Mouse (Mus musculus) urinary bladder, postnatal 14 days (tissue): ENCODE measurements around the gene Gm3417.
"Not testable (repeated sequence)": the region's sequence is repeated elsewhere in the genome, so short reads cannot be mapped to it uniquely, and the experiment has no call there.

Experiments
- DNase-seq: peaks from one replicate; pipeline ENCODE4 v3.0.0; 2021; ENCODE audit warnings: low spot score

Gene Gm3417

DNA sequence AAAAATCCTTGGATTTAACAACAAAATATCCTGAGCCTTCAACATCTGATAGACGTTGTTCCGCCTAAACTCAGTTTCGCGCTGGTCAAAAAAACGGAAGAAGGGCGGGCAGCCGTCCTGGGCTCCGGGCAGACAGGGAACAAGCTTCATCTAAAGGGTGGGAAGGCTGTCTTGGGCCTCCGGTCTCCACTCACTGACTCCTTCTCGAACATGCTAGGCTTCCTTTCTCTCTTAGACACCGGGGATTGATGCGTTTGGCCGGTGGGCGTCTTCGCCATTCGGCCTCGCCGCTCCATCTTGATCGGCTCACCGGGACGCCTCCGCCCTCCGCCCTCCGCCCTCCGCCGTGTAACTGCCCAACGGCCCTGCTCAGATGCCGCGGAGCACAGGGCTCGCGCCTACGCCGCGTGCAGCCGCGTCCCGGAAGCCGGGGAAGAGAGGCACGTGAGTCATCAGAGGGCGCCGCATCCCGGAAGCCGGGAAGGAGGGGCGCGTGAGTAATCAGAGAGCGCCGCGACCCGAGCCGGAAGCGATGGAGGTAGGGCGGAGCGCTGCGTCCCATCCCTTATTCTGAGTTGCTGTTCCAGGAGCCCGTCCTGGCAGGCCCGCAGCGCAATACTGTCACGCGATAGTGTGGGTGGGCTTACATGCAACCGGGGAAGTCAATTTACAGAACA, at the start of gene Gm3417, which contains the start of gene 9030025P20Rik:
Gm3417 (minus strand) TSS at position 429 of the 677 bp plus-strand sequence.
9030025P20Rik (plus strand) TSS at position 107 of the 677 bp plus-strand sequence.
- not testable (repeated sequence) for DNase-seq

DNA sequence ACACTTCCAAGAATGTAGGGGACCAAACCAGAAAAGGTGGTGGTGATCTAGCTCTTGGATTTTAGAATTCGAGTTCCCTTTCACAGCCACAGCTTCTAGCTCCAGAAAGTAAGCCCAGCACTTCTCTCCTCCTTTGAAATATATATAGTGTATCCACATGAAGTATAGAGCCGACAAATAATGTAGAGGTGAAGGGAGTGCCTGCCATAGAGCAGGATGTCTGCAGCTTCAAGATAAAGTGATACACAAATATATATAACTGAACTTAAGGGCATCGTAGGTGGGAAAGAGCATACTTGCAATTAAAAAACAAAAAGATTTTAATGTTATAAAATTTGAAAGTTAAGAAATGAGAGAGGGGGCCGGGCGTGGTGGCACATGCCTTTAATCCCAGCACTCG, 46.9 kb upstream of the Gm3417 start:
- not testable (repeated sequence) for DNase-seq

DNA sequence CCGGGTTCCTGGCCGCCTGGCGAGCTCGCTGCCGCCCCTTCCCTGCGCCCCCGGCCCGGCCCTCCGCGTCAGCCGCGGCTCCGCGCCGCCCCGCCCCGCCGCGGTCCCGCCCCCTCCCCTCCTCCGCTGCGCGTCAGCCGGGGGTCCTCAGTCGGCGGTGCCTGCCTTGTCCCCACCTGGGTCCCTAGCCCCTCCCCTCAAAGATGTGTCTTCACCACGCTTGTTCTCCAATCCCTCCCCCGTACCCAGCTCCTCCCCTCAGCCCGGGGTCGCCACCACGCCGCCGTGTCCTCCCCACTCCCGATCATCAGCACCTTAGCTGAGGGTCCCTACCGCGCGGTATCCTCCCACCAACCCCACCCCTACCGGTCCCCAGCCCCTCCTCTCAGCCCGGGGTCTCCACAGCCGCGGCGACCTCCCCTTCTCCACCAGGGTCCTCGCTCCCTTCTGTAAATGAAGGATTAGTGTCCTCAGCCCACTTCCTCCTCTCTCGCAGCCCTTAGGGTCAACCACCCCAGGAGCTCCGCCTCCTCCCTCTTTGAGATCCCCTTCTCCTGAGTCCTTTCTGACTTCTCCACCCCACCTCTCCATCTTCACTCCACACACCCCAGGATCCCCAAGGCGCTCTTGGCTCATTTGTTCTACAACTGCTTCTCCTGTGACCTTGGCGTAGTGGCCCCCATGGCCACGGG, 46.1 kb upstream of the Gm3417 start:
- not testable (repeated sequence) for DNase-seq

DNA sequence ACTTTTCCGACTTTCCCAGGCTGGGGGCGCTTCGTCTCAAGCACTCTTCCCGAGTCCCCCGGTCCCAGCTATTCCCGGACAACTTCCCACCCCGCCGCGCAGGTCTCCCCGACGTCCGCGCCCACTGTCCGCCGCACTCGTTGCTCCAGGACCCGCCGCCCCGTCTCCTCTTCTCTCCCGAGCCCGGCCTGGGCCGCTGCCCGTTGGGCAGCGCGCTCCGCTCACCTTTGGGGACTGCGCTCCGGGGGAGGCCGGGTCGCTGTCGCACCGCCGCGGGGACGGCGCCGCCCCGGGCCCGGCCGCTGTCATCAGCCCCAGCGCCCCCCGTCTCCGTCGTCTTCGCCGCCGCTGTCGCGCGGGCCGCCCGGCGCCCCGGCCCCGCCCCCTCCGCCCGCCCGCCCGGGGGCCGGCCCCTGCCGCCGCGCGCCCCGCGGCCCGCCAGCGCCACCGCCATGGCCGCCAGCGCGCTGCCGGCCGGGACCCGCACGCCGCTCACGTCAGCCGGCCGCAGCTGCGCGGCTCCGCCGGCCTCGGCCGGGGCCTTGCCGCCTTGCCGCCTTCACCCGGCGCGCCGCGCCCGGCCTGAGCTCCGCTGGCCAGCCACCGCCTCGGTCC, 45.4 kb upstream of the Gm3417 start:
- not testable (repeated sequence) for DNase-seq

DNA sequence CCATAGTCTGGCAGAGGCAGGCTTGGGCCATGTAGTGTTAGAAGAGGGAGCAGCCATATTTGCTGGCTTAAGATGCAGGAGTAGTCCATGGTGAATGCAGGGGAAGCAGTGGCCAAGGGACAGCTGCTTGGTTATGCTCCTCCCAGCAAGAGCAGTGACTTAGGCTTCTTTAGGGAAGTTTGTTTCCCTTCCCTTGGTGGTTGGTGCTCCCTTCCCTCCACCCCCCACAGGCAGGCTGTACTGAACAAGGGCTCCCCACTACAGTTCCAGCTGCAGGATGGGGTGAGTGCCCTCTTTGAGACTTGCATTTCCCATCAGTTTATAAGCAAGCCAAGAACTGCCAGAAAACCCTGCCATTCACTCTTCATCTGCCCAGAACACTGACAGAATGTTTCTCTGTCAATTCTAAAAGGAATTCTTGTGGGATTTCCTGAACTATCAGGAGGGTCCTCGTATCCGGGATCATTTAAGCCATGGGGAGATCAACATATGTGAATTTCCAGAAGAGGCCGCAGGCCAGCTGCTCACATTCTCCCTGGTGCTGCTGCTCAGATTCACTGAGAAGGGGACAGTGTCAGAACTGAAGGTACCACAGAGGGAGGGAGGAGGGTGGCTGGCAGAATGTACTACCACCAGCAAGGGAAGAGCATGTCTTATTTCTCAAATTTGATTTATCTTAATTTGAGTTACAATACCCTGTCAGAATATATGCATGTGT, 43.1 kb upstream of the Gm3417 start:
- peak; percentile 11 for DNase-seq

DNA sequence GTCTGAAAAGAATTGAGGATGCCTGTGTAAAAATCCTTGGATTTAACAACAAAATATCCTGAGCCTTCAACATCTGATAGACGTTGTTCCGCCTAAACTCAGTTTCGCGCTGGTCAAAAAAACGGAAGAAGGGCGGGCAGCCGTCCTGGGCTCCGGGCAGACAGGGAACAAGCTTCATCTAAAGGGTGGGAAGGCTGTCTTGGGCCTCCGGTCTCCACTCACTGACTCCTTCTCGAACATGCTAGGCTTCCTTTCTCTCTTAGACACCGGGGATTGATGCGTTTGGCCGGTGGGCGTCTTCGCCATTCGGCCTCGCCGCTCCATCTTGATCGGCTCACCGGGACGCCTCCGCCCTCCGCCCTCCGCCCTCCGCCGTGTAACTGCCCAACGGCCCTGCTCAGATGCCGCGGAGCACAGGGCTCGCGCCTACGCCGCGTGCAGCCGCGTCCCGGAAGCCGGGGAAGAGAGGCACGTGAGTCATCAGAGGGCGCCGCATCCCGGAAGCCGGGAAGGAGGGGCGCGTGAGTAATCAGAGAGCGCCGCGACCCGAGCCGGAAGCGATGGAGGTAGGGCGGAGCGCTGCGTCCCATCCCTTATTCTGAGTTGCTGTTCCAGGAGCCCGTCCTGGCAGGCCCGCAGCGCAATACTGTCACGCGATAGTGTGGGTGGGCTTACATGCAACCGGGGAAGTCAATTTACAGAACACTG, 31.3 kb upstream of the Gm3417 start, which contains the start of gene Gm3435:
Gm3435 (plus strand) TSS at position 471 of the 708 bp plus-strand sequence.
- DNase-seq, result not testable (repeated sequence)

DNA sequence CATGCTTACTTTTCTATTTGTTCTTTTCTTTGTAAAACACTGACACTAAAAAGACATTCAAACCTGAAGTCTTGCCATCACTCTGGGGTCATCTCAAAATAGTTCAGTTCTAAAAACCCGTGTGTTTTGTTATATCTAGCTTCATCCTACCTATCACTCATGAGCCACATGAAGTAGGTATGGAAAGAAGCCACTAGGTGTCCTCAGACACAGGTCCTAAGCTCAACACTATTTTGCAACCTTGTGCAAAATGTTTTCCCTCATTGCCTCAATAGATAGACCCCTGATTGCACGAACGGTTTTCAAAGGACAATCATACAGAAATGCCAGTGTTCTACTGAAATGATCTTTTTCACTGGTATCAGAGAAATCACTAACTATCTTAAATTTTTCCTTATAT, 30.5 kb upstream of the Gm3417 start:
- DNase-seq, result not testable (repeated sequence)

DNA sequence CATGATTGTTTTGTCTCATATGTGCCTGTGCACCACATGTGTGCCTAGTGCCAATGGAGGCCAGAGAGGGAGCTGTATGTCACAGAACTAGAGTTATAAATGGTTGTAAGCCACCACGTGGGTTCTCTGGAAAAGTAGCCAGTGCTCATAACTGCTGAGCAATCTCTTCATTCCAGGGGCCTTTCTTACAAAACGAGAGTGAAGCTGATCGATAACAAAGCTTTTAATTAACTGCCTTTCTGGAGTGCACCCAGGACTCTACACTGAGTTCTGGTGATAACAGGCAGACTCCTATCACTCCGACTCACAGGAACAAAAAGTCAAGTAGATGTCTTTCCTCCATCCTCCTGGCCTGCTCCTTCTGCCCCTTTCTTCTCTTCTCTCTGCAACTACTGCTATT, 21.5 kb upstream of the Gm3417 start:
- not testable (repeated sequence) for DNase-seq

DNA sequence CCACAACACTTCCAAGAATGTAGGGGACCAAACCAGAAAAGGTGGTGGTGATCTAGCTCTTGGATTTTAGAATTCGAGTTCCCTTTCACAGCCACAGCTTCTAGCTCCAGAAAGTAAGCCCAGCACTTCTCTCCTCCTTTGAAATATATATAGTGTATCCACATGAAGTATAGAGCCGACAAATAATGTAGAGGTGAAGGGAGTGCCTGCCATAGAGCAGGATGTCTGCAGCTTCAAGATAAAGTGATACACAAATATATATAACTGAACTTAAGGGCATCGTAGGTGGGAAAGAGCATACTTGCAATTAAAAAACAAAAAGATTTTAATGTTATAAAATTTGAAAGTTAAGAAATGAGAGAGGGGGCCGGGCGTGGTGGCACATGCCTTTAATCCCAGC, 15.6 kb upstream of the Gm3417 start:
- not testable (repeated sequence) for DNase-seq

DNA sequence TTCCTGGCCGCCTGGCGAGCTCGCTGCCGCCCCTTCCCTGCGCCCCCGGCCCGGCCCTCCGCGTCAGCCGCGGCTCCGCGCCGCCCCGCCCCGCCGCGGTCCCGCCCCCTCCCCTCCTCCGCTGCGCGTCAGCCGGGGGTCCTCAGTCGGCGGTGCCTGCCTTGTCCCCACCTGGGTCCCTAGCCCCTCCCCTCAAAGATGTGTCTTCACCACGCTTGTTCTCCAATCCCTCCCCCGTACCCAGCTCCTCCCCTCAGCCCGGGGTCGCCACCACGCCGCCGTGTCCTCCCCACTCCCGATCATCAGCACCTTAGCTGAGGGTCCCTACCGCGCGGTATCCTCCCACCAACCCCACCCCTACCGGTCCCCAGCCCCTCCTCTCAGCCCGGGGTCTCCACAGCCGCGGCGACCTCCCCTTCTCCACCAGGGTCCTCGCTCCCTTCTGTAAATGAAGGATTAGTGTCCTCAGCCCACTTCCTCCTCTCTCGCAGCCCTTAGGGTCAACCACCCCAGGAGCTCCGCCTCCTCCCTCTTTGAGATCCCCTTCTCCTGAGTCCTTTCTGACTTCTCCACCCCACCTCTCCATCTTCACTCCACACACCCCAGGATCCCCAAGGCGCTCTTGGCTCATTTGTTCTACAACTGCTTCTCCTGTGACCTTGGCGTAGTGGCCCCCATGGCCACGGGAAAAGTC, 14.7 kb upstream of the Gm3417 start:
- DNase-seq, result not testable (repeated sequence)

DNA sequence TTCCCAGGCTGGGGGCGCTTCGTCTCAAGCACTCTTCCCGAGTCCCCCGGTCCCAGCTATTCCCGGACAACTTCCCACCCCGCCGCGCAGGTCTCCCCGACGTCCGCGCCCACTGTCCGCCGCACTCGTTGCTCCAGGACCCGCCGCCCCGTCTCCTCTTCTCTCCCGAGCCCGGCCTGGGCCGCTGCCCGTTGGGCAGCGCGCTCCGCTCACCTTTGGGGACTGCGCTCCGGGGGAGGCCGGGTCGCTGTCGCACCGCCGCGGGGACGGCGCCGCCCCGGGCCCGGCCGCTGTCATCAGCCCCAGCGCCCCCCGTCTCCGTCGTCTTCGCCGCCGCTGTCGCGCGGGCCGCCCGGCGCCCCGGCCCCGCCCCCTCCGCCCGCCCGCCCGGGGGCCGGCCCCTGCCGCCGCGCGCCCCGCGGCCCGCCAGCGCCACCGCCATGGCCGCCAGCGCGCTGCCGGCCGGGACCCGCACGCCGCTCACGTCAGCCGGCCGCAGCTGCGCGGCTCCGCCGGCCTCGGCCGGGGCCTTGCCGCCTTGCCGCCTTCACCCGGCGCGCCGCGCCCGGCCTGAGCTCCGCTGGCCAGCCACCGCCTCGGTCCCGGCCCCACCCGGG, 14.0 kb upstream of the Gm3417 start:
- DNase-seq, result not testable (repeated sequence)

DNA sequence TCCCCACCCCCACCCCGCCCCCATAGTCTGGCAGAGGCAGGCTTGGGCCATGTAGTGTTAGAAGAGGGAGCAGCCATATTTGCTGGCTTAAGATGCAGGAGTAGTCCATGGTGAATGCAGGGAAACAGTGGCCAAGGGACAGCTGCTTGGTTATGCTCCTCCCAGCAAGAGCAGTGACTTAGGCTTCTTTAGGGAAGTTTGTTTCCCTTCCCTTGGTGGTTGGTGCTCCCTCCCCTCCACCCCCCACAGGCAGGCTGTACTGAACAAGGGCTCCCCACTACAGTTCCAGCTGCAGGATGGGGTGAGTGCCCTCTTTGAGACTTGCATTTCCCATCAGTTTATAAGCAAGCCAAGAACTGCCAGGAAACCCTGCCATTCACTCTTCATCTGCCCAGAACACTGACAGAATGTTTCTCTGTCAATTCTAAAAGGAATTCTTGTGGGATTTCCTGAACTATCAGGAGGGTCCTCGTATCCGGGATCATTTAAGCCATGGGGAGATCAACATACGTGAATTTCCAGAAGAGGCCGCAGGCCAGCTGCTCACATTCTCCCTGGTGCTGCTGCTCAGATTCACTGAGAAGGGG, 11.6 kb upstream of the Gm3417 start:
- not testable (repeated sequence) for DNase-seq

DNA sequence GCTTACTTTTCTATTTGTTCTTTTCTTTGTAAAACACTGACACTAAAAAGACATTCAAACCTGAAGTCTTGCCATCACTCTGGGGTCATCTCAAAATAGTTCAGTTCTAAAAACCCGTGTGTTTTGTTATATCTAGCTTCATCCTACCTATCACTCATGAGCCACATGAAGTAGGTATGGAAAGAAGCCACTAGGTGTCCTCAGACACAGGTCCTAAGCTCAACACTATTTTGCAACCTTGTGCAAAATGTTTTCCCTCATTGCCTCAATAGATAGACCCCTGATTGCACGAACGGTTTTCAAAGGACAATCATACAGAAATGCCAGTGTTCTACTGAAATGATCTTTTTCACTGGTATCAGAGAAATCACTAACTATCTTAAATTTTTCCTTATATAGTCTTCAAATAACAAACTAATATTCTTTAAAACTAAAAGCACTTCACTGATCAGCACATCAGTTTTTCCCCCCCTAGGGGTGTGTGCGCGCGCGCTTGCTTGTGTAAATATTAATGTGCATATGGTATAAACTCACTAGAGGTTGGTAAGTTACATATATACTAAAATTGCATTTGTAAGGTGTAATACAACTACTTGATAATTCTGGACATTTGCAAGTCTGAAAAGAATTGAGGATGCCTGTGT, 750 bp downstream of the Gm3417 start:
- not testable (repeated sequence) for DNase-seq

DNA sequence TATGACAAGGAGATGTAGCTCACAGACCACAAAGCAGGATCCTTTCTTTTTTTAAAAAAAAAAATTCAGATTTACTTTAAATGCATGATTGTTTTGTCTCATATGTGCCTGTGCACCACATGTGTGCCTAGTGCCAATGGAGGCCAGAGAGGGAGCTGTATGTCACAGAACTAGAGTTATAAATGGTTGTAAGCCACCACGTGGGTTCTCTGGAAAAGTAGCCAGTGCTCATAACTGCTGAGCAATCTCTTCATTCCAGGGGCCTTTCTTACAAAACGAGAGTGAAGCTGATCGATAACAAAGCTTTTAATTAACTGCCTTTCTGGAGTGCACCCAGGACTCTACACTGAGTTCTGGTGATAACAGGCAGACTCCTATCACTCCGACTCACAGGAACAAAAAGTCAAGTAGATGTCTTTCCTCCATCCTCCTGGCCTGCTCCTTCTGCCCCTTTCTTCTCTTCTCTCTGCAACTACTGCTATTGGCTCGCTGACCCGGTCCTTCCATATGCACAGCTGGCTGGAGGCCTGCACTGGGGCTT, 10.1 kb downstream of the Gm3417 start:
- not testable (repeated sequence) for DNase-seq

DNA sequence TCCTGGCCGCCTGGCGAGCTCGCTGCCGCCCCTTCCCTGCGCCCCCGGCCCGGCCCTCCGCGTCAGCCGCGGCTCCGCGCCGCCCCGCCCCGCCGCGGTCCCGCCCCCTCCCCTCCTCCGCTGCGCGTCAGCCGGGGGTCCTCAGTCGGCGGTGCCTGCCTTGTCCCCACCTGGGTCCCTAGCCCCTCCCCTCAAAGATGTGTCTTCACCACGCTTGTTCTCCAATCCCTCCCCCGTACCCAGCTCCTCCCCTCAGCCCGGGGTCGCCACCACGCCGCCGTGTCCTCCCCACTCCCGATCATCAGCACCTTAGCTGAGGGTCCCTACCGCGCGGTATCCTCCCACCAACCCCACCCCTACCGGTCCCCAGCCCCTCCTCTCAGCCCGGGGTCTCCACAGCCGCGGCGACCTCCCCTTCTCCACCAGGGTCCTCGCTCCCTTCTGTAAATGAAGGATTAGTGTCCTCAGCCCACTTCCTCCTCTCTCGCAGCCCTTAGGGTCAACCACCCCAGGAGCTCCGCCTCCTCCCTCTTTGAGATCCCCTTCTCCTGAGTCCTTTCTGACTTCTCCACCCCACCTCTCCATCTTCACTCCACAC, 16.9 kb downstream of the Gm3417 start:
- not testable (repeated sequence) for DNase-seq

DNA sequence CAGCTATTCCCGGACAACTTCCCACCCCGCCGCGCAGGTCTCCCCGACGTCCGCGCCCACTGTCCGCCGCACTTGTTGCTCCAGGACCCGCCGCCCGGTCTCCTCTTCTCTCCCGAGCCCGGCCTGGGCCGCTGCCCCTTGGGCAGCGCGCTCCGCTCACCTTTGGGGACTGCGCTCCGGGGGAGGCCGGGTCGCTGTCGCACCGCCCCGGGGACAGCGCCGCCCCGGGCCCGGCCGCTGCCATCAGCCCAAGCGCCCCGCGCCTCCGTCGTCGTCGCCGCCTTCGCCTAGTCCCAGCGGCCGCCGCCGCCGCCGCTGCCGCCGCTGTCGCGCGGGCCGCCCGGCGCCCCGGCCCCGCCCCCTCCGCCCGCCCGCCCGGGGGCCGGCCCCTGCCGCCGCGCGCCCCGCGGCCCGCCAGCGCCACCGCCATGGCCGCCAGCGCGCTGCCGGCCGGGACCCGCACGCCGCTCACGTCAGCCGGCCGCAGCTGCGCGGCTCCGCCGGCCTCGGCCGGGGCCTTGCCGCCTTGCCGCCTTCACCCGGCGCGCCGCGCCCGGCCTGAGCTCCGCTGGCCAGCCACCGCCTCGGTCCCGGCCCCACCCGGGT, 17.5 kb downstream of the Gm3417 start, which contains the start of gene Phf10:
Phf10 (minus strand) TSS at position 323 of the 606 bp plus-strand sequence.
- DNase-seq, result peak; percentile 23

DNA sequence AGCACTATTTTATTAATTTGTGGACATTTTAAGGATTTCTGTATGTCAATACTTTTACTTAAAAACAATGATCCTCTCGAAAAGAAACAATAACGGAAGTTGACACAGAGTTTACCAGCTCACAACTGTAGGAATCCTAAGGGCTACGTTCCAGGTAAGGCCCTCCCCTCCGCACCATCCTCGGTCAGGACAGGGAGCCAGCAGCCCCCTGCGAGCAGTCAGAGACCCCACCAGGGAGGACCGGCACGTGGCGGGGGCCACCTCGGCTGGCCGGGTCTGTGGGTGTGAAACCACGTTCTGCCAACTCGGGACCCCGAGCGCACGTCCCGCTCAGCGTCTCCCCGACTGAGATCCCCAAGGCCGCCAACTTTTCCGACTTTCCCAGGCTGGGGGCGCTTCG, 18.1 kb downstream of the Gm3417 start:
- DNase-seq, result peak; percentile 16

DNA sequence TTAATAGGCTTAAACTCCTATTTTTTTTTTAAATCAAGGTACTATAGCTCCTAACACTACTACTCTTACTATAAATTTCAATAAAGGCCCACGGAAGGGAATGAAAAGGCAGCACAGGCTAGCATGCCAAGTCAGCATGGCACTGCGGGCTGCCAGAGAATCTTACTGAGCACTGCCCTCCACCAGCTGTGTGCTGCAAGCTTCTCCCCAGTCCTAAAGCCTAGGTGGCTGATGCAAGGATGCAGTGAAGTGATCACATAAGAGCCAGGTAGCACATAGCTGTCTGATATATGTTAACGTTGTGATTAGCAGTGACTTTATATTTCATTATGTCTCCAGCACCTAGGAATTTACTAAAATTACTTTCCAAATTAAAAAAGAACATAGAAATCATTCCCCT, 18.6 kb downstream of the Gm3417 start:
- no peak for DNase-seq
